Mouse (Mus musculus) heart, embryonic 14.5 days (tissue): ENCODE results near the gene Rab1a. TPM values are rescaled to one million over a fixed set of nuclear protein-coding genes. Genes with fewer than 3 reads are reported as not detected.

ENCODE experiments used
- ATAC-seq: fragments of 200-750 bp; cut with Nextera tagmentation; 2 replicates; pipeline ENCODE4 v1.8.0; 2017; ENCODE audit warnings: low read depth, moderate TSS enrichment; ENCODE audit not compliant: insufficient number of reproducible peaks, insufficient read depth, low FRiP score
- H3K27ac ChIP-seq, 2 experiments: fragments of 200-500 bp in 1 of 2; fragments of 300-500 bp in 1 of 2; sonication (generic) in 1 of 2; replicated peaks in 1 of 2; 2 replicates each; pipeline ENCODE4 v1.5.1; 2012 to 2014; ENCODE audit warnings: low read depth in 2 of 2, low read length in 2 of 2, control low read depth in 1 of 2, mild to moderate bottlenecking in 1 of 2, mixed read lengths in 1 of 2; ENCODE audit not compliant: control insufficient read depth in 1 of 2, insufficient read depth in 1 of 2
- H3K27me3 ChIP-seq: fragments of 300-500 bp; sonication (generic); 2 replicates; pipeline ENCODE4 v1.6.1; 2014; ENCODE audit warnings: mild to moderate bottlenecking, low read length, control low read depth; ENCODE audit not compliant: control insufficient read depth, insufficient read depth
- H3K36me3 ChIP-seq: fragments of 300-500 bp; sonication (generic); 2 replicates; pipeline ENCODE4 v1.6.1; 2014; ENCODE audit warnings: mild to moderate bottlenecking, control low read depth, low read length, mixed read lengths; ENCODE audit not compliant: control insufficient read depth, insufficient read depth
- H3K4me1 ChIP-seq, 2 experiments: fragments of 200-500 bp in 1 of 2; fragments of 300-500 bp in 1 of 2; sonication (generic) in 1 of 2; 2 replicates each; pipeline ENCODE4 v1.6.1; 2012 to 2014; ENCODE audit warnings: low read length in 2 of 2, control low read depth in 1 of 2, mixed read lengths in 1 of 2; ENCODE audit not compliant: control insufficient read depth in 2 of 2, insufficient read depth in 2 of 2
- H3K4me2 ChIP-seq: fragments of 300-500 bp; sonication (generic); 2 replicates; pipeline ENCODE4 v1.6.1; 2014; ENCODE audit warnings: mild to moderate bottlenecking, low read length
- H3K4me3 ChIP-seq, 2 experiments: fragments of 200-500 bp in 1 of 2; fragments of 300-500 bp in 1 of 2; sonication (generic) in 1 of 2; 2 replicates each; pipeline ENCODE4 v1.5.1; 2012 to 2014; ENCODE audit warnings: low read length in 2 of 2, mild to moderate bottlenecking in 2 of 2, control low read depth in 1 of 2, low read depth in 1 of 2, moderate library complexity in 1 of 2; ENCODE audit not compliant: control insufficient read depth in 1 of 2, insufficient read depth in 1 of 2
- H3K9ac ChIP-seq: fragments of 300-500 bp; sonication (generic); 2 replicates; pipeline ENCODE4 v1.6.1; 2014; ENCODE audit warnings: mild to moderate bottlenecking, low read length
- H3K9me3 ChIP-seq: fragments of 300-500 bp; sonication (generic); 2 replicates; pipeline ENCODE4 v1.6.1; 2016; ENCODE audit warnings: low read length, control low read depth; ENCODE audit not compliant: control insufficient read depth
- WGBS: fragments of 180-500 bp; shearing (Covaris S2); extraction: QIAGEN DNeasy Blood & Tissue Kit; methylation state at CpG from one replicate; pipeline ENCODE4 v1.1.7; 2014; 5-methylcytosine and 5-hydroxymethylcytosine counted together
- polyA plus RNA-seq: library from polyadenylated mRNA; unstranded; fragments of >200 nt; fragmentation: Nextera tagmentation; extraction: Ambion mirVana; gene quantifications from 2 replicates; pipeline ENCODE4 v1.2.1, GENCODE M21; 2014

Gene Rab1a
- polyA plus RNA-seq, 1 experiment from 2014 or later: 198 TPM

- Histone ChIP-seq H3K9me3 (no peaks in the 10 kb centered on the region), H3K4me2 (no peak overlapping the region), H3K9ac (no peak overlapping the region), H3K36me3 (peaks cover 97% of the 10 kb centered on the region), H3K4me3 (no peak overlapping the region), H3K4me1 (peaks cover 4 to 6% of the 10 kb centered on the region in 2 experiments; a peak in 2 of 4 replicates), H3K27ac (no peak overlapping the region), H3K27me3 (no peaks in the 10 kb centered on the region)
- 67% methylated on average over 3 of the region's 3 CpGs for WGBS
- ATAC-seq: no peak
Observed at GRCm38 (mm10) chr11:20234233-20234632, 33.0 kb downstream of the Rab1a start.

DNA sequence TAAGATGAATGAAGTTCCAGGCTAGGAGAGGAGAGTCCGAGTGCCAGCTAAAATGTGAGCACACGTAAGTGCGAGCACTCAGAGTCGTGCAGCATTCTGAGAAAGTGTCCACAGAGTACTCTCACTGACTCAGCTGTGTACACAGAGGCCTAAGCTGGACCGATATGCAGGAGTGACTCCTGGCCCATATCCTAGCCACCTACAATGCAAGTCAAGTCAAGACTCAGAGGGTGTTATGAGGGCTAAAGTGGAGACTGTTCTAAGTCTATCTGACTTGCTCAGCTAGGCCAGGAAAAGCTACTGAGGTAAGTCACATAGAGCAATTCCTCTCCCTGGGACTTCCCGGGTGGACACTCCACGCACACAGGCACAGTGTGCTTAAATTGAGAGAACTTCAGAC, 35.8 kb downstream of the Rab1a start:
- Histone ChIP-seq H3K4me1 (no peaks in the 10 kb centered on the region; a peak in 1 of 4 replicates), H3K4me2 (no peak overlapping the region), H3K9me3 (no peaks in the 10 kb centered on the region), H3K4me3 (no peak overlapping the region), H3K27ac (no peak overlapping the region), H3K27me3 (no peaks in the 10 kb centered on the region), H3K36me3 (peaks cover 100% of the 10 kb centered on the region), H3K9ac (no peak overlapping the region)
- ATAC-seq: no peak
- WGBS: 95% methylated on average over 7 of the region's 7 CpGs

DNA sequence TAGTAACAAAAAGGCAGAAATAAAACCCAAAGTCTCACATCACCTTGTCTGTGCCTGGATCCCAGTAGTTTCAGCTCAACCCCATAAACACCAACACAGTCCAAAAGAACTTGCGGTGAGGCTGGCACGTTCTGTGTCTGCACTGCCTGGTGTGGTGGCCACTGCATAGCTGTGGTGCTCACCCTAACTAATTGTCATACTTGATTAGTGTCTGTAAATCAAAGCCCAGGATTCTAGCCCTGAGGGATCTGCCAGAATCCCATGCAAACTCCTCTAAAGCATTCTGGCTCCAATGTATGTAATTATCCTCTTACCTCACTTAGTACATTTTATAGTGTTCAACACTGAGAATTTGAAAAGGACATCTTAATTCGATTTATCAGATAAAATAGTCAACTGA, 36.7 kb downstream of the Rab1a start:
- no peak for ATAC-seq
- Histone ChIP-seq H3K9ac (no peak overlapping the region), H3K4me1 (peaks cover 2% of the 10 kb centered on the region in 2 experiments; a peak in 3 of 4 replicates), H3K4me3 (no peak overlapping the region), H3K27me3 (no peaks in the 10 kb centered on the region), H3K36me3 (peaks cover 97% of the 10 kb centered on the region), H3K4me2 (no peak overlapping the region), H3K9me3 (no peaks in the 10 kb centered on the region), H3K27ac (no peak overlapping the region)
- WGBS: 95% methylated on average over 3 of the region's 3 CpGs

DNA sequence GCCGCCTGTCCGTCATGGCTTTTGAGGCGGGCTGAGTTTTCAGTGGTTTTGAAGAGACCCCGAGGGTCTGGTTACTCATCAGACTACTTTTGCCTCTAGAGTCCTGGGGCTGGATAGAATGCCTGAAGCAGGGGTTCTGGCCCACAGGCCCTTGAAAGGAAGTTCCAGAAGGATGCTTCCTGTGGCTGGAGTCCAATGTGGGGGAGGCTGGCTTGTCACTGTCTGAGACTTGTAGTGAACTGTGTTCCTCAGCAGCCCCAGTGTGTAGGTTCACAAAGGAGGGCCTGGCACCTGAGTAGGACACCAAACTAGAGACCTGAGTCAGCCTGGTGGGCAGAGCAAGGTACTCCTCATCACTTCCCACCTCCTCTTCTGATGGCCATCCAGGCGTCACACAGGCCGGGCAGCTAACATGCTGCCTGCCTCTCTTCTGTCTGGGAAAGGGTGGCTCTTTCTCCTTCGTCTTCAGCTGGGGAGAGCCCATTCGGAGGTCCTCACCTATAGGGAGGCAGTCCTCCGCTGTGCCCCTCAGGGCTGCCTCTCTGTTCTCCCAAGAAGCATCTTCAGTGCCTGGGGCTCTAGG, 38.1 kb downstream of the Rab1a start:
- Histone ChIP-seq H3K27ac (no peak overlapping the region), H3K4me2 (no peak overlapping the region), H3K4me1 (peaks cover 6 to 14% of the 10 kb centered on the region in 2 experiments), H3K9ac (no peak overlapping the region), H3K9me3 (no peaks in the 10 kb centered on the region), H3K27me3 (no peaks in the 10 kb centered on the region), H3K4me3 (no peak overlapping the region), H3K36me3 (peaks cover 84% of the 10 kb centered on the region)
- no peak for ATAC-seq
- 83% methylated on average over 9 of the region's 9 CpGs for WGBS

- H3K27ac ChIP-seq: no peak overlapping the region
- peaks cover 11 to 20% of the 10 kb centered on the region in 2 experiments for H3K4me1 ChIP-seq
- ATAC-seq: no peak
- H3K9me3 ChIP-seq: no peaks in the 10 kb centered on the region
- no peak overlapping the region for H3K4me2 ChIP-seq
- H3K27me3 ChIP-seq: no peaks in the 10 kb centered on the region
- H3K36me3 ChIP-seq: peaks cover 78% of the 10 kb centered on the region
- H3K4me3 ChIP-seq: no peak overlapping the region
- 74% methylated on average over 5 of the region's 5 CpGs for WGBS
- H3K9ac ChIP-seq: no peak overlapping the region
Observed at GRCm38 (mm10) chr11:20240331-20240730, 39.1 kb downstream of the Rab1a start.

DNA sequence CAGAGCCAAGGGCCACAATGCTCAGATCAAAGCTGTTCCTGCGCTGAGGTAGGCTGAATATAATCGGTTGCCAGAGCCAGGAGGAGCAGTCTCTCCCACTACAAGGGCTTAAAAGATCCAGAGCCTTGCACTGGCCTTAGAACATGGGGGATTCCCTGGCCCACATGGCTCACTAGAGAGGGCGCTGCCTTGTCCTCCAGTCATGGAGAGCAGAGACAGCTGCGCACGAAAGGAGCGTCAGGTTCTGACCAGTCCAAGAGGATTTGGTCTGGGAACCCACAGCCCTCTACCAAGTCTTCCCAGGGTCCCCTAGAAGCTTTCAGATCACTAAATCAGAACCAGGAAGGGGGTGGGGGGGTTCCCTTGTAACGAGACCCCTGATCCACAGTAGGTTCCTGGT, 40.1 kb downstream of the Rab1a start:
- Histone ChIP-seq H3K36me3 (peaks cover 69% of the 10 kb centered on the region), H3K9ac (no peak overlapping the region), H3K27me3 (no peaks in the 10 kb centered on the region), H3K27ac (no peak overlapping the region), H3K9me3 (no peaks in the 10 kb centered on the region), H3K4me3 (no peak overlapping the region), H3K4me2 (no peak overlapping the region), H3K4me1 (peaks cover 11 to 22% of the 10 kb centered on the region in 2 experiments)
- 91% methylated on average over 7 of the region's 7 CpGs for WGBS
- ATAC-seq: no peak

GRCm38 (mm10) chr11:20242366-20243056, 41.3 kb downstream of the Rab1a start:
- Histone ChIP-seq H3K9ac (no peak overlapping the region), H3K9me3 (no peaks in the 10 kb centered on the region), H3K27ac (no peak overlapping the region), H3K36me3 (peaks cover 57% of the 10 kb centered on the region), H3K4me2 (no peak overlapping the region), H3K4me3 (no peak overlapping the region), H3K27me3 (no peaks in the 10 kb centered on the region), H3K4me1 (peaks cover 18 to 33% of the 10 kb centered on the region in 2 experiments)
- 90% methylated on average over 6 of the region's 6 CpGs for WGBS
- no peak for ATAC-seq
